Mouse (Mus musculus) adrenal gland, postnatal 25 days (tissue): ENCODE measurements around the gene Dsp. TPM values are rescaled to one million over a fixed set of nuclear protein-coding genes. Genes with fewer than 3 reads are reported as not detected.

Experiments
- DNase-seq: peaks from one replicate; pipeline ENCODE4 v3.0.0; 2021; ENCODE audit warnings: mixed read lengths
- long read RNA-seq: library from polyadenylated mRNA; stranded (forward); transcript quantifications from one replicate; pipeline ENCODE4 v2.0.0, GENCODE M21; 2021
- total RNA-seq: library from RNA; stranded (reverse); gene quantifications from 2 replicates; pipeline ENCODE4 v1.2.3, GENCODE M21; 2021

The Dsp gene
- 1.3 and 1.6 TPM in 2 replicates for total RNA-seq
- long read RNA-seq, partial matches to known transcripts: 1 of 1 reads
- long read RNA-seq, other reads (novel, unspliced or antisense): 0 of 1 reads

DNA sequence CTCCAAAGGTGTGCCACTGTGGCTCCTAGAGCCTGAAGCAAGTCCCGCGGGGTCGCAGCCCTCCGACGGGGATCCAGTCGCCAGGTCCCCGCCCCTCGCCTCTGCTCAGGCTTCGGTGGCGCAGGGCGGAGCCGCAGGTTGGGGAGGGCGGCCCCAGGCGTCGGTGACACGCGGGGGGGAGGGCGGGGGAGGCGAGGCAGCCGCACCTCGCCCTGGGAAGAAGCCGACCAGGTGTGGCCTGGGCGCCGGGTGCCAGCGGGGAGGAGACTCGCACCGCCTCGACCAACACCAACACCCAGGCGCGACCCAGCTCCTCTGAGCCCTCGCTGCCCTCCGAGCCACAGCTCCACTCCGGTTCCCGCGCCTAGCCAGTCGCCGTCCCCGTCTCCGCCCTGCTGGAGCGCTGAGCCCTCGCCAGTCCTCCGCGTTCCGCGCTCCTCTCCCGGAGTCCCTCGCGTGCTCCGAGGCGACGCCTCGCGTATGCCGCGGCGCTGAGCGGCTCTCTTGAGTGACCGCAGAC is at the start of gene Dsp:
TSS of gene Dsp (plus strand) at position 226 of the 520 bp plus-strand sequence.
- peak; percentile 62 for DNase-seq

DNA sequence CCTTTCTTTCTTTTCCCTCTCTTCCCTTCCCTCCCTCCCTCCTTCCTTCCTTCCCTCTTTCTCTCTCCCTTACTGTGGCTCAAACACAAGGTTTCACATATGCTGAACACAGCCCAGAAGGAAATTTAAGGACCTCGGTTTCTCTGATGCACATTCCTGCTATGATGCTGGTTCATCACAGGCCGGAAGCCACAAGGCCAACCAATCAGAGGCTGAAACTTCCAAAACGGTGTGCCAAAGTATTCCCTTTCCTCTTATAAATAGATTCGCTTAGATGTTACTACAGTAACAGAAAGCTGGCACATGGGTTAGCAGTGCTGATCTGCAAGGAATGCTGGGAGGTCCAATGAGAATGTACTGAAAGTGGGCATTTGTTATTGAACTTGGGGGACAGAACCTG is 47.7 kb upstream of the Dsp start:
- DNase-seq: no peak

DNA sequence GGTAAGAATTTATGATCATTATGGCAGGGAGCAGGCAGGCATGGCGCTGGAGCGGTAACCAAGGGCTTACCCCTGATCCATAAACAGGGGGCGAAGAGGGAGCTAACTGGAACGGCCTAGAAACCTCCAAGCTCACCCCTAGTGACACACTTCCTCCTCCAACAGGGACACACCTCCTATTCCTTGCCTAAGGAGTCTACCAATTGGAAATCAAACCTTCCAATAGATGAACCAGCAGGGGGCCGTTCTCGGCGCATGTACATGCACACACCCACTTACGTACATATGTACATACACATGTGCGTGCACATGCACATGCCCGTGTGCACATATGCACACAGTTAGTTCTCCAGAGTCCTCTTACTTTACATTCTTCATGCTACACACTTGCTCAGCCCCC is 46.6 kb upstream of the Dsp start:
- DNase-seq: no peak

DNA sequence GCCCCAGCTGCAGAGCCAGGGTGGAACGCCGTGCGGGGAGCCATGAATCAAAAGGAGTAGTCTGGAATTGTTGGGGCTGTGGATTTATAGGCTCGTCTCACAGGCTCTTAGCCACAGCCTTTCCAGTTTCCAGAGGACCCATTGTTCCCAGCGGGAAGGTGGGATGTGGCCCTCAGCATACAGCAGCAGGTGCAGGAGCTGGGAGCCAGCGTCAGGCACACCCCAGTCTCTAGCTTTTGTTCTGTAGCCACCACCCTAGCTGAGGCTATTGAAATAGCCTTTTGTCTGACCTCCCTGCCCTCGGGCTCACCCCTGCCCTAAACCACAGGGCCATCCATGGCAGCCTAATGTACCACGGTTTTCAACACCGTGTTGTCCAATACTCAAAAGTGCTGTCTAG is 42.0 kb upstream of the Dsp start:
- DNase-seq: no peak

DNA sequence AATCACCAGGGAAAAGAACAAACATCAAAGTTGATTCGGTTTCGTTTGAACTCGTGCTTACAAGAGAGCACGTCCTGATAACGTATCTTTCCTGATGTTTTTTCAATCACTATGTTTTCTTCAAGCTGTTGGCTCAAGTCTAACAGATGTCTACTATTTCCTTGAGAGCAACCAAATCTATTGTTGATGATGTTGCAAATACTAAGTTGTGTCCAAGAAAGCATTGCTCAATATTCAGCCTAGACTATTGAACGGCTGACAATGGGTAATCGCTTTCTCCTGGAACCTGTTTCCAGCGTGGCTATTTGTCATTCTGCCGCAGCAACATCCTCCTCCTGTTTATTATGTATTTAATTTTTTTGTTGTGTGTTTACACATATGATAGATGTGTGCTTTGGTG is 28.8 kb upstream of the Dsp start:
- no peak for DNase-seq

DNA sequence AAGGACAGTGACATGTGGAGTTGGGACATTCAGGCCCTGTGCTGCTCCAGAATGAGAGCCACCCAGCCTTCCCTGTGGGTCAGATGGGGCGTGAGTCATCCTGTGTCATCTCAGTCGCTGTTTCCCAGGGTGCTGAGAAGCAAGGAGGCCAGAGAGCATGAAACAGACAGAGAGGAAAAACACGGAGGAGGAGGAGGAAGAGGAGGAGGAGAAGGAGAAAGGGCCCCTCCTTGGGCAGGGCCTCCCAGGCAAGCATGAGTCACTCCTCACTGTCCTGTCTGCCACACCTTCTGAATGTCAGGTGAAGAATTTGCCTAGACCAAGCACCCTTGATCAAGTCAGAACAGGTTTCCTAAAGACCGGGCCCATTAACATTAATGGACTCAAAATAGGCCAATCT is 27.4 kb upstream of the Dsp start:
- DNase-seq: peak; percentile 34

DNA sequence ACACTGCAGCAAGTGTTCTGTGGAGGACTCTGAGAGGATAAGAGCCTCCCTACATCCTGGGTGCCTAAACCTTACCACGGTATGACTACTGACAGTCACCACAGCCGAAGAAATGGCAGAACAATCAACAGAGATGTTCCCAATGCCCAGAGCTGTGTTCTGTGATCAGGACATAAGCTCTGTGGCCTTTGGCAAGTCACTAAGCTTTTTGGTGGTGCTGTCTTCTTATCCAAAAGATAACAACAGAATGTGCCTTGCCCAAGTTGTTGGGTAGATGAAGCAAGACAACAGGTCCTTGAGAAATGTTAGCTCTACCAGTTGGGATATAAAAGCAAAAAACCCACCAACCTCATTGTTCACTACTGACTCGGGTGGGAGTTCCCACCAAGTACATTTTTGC is 23.4 kb upstream of the Dsp start:
- no peak for DNase-seq

DNA sequence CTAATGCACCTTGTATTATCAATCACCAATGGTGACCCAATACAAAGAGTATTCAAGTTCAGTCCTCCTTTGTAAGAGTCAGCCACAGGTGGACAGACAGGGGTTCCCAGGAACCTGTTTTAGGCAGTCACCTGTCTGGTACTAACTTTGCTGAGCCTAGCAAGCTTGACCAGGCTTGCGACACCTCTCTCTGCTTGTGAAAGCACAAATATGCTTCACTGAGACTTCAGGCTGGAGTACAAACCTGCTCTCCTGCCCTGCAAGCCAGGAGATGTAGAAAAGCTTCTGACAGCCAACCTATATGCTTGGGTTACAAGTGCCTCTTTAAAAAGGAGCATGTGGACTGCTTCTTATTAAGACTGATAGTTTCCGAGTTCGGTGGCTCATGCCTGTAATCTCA is 22.8 kb upstream of the Dsp start:
- DNase-seq: no peak

DNA sequence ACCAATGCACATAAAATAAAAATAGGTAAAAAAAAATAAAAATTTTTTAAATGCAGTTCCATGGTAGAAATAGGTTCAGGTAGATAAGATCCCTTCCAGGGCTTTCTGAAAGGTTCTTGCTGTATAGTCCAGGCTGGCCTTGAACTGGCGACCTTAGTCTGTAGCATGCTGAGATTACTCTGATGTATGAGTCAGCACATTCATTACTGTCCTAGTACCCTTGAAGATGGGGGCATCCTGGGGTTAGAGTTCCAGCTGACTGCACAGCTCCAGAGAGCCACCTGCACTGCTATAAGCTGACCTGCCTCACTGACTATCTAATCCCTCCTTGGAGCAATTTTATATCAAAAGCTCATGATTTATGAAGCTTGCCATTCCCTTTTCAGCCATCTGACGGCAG is 21.6 kb upstream of the Dsp start:
- peak; percentile 6 for DNase-seq

DNA sequence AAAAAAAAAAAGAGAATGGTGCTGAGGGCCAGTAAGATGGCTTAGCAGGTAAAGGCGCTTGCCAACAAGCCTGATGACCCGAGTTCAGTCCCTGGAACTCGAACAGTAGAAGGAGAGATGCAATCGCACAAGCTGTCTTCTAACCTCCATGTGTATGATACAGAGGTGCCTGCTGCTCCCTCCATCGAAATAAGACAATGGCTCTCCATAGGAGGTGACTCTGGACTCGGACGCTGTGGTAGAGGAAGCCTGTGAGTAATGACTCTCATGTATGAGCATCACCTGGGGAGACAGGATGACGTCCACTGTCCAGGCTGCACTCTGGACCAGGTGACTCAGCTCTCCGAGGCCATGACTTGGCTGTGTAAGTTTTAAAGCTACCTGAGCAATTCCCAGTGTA is 21.0 kb upstream of the Dsp start:
- no peak for DNase-seq

DNA sequence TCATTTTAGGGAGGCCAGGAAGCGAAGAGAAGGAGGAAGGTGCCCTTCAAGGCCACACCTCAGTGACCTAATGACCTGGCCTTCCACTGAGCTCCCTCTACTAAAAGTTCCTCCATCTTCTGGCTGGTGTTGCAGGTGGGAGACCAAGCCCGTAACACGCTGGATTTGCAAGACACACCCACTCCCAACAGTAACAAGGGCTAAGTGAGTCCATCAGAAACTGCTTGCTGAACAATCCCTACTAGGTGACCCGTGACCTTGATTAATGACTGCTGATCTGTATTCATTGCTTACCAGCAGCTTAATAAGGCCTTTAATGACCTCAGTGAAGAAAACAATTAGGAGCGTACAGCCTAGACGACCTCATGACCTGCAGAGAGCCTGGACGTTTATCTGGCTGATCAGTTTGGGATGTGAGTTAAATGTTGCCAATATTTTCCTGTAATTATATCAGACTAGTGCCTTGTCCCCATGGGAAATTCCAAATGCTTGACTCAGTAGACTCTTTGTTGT is 18.0 kb upstream of the Dsp start:
- DNase-seq: no peak

DNA sequence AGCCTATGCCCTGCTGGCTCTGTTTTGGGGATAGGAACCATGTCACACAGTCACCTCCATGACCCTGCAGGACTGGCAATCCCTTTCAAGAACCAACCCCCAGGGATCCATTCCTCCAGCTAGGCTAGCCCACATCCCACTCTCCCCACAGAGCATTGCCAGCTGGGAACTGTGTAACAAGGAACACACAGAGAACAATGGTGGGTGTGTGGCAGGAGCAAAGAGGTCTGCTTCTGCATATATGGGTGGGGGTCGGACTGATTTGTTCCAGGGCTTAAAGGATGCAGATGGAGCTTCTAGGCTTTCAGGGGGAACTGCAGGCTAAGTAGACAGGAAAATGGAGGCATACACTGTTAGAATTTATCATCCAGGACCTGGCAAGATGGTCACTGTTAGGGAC is 10.6 kb upstream of the Dsp start:
- no peak for DNase-seq

DNA sequence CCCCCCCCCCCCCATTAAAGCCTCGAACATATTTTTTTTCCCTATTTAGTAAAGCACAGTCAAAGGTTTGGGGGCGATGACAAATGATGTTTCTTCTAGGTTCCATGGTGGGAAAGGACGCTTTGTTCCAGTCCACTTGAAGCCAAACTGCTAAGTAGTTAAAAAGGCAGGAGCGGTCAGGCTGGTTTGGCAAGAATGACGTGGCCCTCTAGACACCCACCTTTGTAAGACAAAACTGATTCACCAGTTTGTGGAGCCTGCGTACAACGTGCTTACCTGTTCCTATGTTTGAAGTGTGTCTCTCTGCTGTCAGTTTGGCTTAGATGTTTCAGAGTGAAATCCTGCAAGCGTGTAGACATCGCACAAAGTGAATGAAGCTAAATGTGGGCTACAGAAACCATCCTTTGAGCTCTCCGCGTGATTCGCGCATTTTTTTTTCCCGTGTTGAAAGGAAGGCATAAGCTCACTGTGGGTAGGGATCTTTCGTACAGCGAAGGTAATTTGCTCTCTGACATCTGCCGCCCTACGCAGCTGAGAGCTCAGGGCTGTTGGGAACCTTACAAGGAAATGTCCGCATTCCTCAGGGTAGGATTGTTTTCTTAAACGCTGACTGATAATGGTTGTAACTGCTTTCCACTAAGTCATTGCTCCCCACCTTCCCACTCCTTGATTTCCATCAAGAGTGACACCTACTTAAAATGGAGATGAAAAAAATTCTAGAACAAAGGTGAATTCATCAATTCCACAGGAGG is 6.0 kb upstream of the Dsp start:
- no peak for DNase-seq

DNA sequence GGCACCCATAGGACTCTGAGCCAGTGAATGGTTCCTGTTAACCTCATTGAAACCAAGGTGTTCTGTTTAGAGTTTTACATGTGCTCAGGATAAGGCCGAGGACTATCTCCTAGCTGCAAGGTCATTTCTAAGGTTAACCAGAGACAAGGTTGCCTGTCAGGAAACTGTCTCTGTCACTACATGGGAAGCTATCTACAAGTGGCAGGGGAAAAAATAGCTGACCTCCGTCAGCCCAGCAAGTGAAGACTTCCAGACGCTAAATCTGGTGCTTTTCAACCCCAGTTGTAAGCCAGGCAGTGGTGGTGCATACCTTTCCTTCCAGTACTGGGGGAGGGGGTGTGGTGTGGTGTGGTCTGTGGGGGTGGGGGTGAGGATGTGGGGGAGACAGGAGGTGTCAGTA is 2.7 kb upstream of the Dsp start:
- DNase-seq: no peak

DNA sequence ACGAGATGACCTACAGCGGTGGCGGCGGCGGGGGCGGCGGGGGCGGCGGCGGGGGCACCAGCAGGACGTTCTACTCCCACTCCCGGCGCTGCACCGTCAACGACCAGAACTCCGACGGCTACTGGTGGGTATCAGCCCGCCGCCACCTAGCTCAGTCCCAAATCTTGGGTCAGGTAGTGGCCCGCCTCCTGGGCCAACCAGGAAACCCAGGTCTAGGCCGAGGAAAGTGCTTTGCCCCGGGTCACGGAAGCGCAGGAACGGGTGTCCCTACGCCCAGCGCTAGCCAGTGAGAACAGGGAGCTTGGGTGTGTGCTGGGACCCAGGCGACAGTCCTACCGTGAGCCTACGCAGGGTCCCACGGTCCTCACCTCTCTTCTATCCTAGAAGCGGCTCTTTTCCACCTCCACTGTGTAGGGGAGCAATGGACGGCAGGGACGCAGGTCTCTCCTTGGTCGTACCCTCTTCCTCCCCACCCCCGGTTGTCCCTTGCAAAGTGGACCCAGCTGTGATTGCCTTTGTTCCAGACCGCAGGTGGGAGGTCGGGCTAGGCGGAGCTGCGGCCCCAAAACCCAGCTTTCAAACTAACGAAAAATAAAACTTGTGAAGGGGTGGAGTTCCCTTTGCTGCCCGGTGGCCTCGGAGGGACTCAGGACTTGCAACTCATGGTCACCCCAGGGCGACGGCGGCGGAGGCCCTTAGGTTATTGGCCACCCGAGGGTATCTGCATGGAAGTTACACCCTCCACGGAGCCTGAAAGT is 756 bp downstream of the Dsp start:
- DNase-seq: peak; percentile 14

DNA sequence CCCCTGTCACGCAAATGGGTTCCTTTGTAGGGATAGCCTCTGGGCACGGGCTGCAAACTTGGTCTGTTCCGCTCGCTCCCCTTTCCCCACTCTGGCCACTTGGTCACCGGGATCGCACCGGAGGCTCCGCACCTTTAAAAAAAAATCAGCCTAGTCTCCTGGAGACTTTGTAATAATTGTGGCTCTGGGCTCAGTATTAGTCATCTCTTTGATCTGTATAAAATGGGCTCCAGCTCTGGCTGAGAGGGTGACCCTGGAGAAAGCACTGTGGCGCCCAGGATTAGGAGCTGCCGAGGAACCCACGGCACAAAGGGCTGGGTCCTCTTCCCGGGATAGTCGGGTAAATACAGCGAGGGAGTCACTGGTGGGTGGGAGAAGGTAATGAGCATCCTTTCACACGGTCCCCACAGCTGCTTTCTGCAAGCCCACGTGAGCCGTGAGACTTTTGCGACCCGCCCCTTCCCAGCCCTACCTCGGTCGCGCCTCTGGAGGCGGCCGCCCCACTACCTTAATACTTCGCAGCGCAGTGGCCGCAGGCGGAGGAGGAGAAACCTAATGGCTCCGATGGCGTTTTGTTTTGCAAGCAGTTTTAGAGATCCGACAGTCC is 1.4 kb downstream of the Dsp start:
- peak; percentile 4 for DNase-seq

DNA sequence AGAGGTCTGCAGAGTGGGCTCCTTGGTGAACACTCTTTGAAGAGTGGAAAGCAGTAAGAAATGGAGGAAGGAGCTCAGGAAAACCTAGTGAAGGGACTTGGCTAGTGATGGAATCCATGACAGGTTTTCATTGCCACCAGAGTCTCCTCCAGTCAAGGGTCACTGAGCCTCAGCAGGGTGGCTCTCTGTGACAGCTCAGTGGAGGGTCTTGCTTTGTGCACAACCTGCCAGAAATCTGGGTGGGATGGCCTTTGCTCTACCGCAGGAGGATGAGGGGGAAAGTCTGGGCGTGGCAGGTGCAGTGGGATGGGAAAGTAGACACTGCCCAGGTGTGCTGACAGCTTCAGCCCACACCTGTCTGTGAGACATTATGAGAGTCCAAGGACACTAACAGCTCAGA is 4.4 kb downstream of the Dsp start:
- DNase-seq: no peak

DNA sequence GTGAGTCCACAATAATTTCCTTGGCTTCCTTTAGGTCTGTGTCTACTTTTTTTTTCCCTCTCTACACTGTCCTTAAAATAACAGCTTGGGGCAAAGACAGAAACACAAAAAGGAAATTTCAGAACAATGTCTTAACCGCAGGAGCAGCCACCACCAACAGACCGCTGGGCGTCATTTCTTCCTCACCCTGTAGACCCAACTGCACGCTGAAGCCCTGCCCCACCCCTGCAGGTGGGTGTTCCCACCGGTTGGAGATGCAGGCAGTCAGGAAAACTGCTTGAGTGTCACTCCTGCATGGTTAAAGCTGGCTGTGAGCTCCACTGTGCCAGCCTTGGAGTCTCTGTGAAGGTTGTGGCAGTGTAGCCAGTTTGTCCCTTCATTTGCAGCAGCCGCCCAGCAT is 6.5 kb downstream of the Dsp start:
- no peak for DNase-seq

DNA sequence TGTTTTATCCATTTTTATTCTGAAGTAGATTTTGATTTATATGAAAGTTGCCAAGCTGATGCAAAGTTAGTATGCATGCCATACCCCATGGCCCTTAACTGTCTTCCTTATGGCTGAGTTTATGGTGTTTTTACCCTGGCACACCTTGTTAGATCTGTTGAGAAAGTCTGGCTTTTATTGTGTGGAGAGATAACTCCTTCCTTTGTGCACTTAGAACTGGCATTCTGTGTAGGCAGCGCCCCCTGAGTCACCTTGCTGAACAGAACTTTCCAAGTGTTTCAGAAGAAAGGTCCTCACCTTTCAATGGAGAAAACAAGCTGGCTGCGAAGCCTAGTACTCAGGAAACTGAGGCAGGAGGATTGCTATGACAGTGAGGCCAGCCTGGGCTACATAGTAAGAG is 10.9 kb downstream of the Dsp start:
- DNase-seq: no peak

DNA sequence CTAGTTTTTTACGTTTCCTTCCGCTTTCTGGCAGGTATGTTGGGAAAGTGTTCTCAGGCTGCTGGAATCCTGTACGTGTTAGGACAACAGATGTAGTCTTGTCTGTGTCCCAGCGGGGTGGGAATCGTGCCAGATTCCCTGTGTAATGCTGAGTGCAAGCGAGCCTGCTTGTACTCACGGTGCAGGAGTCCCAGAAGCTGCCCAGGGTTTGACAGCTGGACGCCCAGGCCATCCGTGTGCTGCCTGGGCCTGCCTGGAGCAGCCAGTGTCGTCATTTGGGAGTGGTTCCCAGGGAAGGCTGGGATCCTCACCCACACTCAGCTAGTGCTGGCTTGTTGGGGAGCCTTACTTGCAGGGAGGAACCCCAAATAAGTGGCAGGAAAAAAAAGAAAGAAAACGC is 11.6 kb downstream of the Dsp start:
- DNase-seq: peak; percentile 15

DNA sequence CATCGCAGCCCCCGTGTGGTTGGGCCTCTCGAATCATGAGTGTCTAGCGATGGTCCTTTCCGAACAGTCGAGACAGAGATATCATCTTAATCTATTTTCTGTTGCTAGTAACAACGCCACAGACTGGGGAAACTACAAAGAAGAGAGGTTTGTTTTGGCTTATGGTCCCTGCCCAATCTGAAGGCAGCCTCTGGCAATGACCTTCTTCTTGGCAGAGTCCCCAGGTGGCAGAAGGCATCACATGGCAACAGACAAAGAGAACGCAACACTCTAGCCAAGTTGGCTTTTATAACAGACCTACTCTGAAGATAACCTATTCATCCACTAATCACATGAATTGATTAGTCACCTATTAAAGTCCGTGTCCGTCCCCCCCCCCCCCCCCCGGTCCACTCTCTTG is 13.8 kb downstream of the Dsp start:
- DNase-seq: peak; percentile 15

DNA sequence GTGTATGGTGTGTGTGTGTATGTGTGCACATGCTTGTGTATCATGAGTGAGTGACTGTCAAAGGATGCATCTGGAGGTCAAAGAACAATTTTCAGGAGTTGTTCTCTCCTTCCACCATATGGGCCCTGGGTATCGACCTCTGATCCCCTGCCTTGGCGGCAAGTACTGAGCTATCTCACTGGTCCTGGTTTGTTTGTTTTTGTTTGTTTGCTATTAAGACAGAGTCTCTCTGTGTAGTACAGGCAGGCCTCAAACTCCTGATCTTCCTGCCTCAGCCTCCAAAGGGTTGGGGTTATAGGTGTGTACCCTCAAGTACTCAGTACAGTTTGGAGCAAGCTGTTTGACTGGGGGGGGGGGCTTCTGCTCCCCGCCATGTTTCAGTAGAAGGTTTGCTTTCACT is 16.0 kb downstream of the Dsp start:
- DNase-seq: no peak

DNA sequence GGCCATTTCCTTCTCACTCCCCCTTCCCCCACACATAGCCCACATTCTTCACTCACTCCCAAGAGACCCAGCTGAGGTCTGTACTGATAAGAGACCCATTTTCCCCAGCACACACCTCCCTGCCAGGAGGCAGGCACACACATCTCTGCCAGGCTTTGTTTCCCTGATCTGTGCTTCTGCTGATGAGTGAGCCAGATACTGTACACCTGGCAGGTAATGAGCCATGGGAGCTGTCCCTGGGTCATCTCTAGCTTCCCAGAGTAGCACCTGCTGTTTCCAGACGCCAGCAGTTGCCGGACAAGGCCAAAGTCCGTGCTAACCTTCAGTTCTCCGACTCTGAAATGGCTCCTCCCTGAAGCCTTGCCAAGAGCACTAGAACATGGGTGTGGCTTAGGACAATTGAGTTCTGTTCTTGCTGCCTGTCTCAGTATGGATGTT is 19.6 kb downstream of the Dsp start:
- DNase-seq: no peak
